Mouse (Mus musculus): ENCODE measurements around the gene Apba2.

DNA sequence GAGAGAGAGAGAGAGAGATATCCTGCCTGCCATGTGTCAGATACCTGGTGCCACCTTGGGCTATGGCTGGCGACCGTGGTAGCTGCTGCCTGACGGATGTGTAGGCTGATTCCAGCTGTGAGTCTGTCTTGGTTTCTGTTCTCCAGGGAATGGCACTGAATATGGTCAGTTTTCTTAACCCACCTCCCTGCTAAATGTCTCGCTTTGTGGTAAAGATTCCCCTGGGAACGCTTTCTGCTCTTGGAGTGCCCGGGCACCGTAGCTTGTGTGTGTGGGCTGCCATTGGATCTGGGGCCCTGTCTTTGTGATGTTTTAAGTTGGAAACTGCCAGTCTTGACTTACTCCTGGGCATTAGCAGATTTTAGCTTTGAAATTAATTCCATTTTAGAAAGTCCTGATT is 7.3 kb downstream of the Apba2 start:
- TF ChIP-seq CTCF (IDR thresholded peaks at IDR 0.05; ENCODE audit: insufficient read depth, low read depth, low read length) (no peak), POLR2A (IDR thresholded peaks at IDR 0.05; ENCODE audit: insufficient read depth, low read depth, low read length) (no peak)

Measured in olfactory bulb, adult 2 months (tissue).